Mouse (Mus musculus) stomach, embryonic 16.5 days (tissue): Measurements from ENCODE around the gene Kcne1. TPM values are rescaled to one million over a fixed set of nuclear protein-coding genes. Genes with fewer than 3 reads are reported as not detected.

Experiments
- ATAC-seq: fragments of 200-750 bp; cut with Nextera tagmentation; 2 replicates; pipeline ENCODE4 v1.8.0; 2017; ENCODE audit warnings: moderate number of reproducible peaks, moderate TSS enrichment; ENCODE audit not compliant: insufficient read depth, low FRiP score
- H3K27ac ChIP-seq: fragments of 300-500 bp; sonication (generic); 2 replicates; pipeline ENCODE4 v1.5.1; 2014; ENCODE audit warnings: low read length
- H3K27me3 ChIP-seq: fragments of 300-500 bp; sonication (generic); 2 replicates; pipeline ENCODE4 v1.6.1; 2014; ENCODE audit warnings: low read length, control low read depth, mixed read lengths; ENCODE audit not compliant: control insufficient read depth, insufficient read depth
- H3K36me3 ChIP-seq: fragments of 300-500 bp; sonication (generic); 2 replicates; pipeline ENCODE4 v1.6.1; 2014; ENCODE audit warnings: low read length; ENCODE audit not compliant: control insufficient read depth, insufficient read depth
- H3K4me1 ChIP-seq: fragments of 300-500 bp; sonication (generic); 2 replicates; pipeline ENCODE4 v1.6.1; 2014; ENCODE audit warnings: low read length, control low read depth, mixed read lengths; ENCODE audit not compliant: control insufficient read depth, insufficient read depth
- H3K4me2 ChIP-seq: fragments of 300-500 bp; sonication (generic); 2 replicates; pipeline ENCODE4 v1.6.1; 2014; ENCODE audit warnings: low read depth, low read length, mixed read lengths
- H3K4me3 ChIP-seq: fragments of 300-500 bp; sonication (generic); replicated peaks from 2 replicates; pipeline ENCODE4 v1.5.1; 2014; ENCODE audit warnings: mild to moderate bottlenecking, low read length
- H3K9ac ChIP-seq: fragments of 300-500 bp; sonication (generic); 2 replicates; pipeline ENCODE4 v1.6.1; 2014; ENCODE audit warnings: low read length
- H3K9me3 ChIP-seq: fragments of 300-500 bp; sonication (generic); replicated peaks from 2 replicates; pipeline ENCODE4 v1.6.1; 2016; ENCODE audit warnings: low read length, control low read depth; ENCODE audit not compliant: control insufficient read depth
- WGBS: fragments of 180-500 bp; shearing (Covaris S2); extraction: QIAGEN DNeasy Blood & Tissue Kit; methylation state at CpG from one replicate; pipeline ENCODE4 v1.1.7; 2014; 5-methylcytosine and 5-hydroxymethylcytosine counted together
- polyA plus RNA-seq: library from polyadenylated mRNA; unstranded; fragments of >200 nt; fragmentation: Nextera tagmentation; extraction: Ambion mirVana; gene quantifications from 2 replicates; pipeline ENCODE4 v1.2.1, GENCODE M21; 2015

The Kcne1 gene
- polyA plus RNA-seq, 1 experiment from 2014 or later: 0.92 TPM

GRCm38 (mm10) chr16:92324309-92325061 lies 34.8 kb downstream of the Kcne1 start:
- Histone ChIP-seq H3K4me2 (no peak overlapping the region), H3K4me1 (no peaks in the 10 kb centered on the region), H3K27ac (no peak overlapping the region), H3K9ac (no peak overlapping the region), H3K9me3 (no peaks in the 10 kb centered on the region), H3K27me3 (no peaks in the 10 kb centered on the region), H3K4me3 (no peak overlapping the region), H3K36me3 (no peaks in the 10 kb centered on the region)
- WGBS: 35% methylated on average over 7 of the region's 7 CpGs
- ATAC-seq: no peak

GRCm38 (mm10) chr16:92321341-92321740 lies 37.9 kb downstream of the Kcne1 start, which contains the start of gene Fam243:
Fam243 (minus strand) TSS chr16:92321441.
- no peaks in the 10 kb centered on the region for H3K9me3 ChIP-seq
- no peak within 1 kb of the TSS for H3K4me3 ChIP-seq
- WGBS: 89% methylated on average over 8 of the region's 8 CpGs
- no peak for ATAC-seq
- no peak within 1 kb of the TSS for H3K9ac ChIP-seq
- H3K27me3 ChIP-seq: no peaks in the 10 kb centered on the region
- H3K4me2 ChIP-seq: no peak within 1 kb of the TSS
- no peak within 1 kb of the TSS for H3K27ac ChIP-seq
- H3K36me3 ChIP-seq: peaks cover 3% of the 10 kb centered on the region; the same call in 1 of the 2 replicates
- no peaks in the 10 kb centered on the region for H3K4me1 ChIP-seq

GRCm38 (mm10) chr16:92320361-92320760 lies 38.9 kb downstream of the Kcne1 start:
- 84% methylated on average over 3 of the region's 3 CpGs for WGBS
- Histone ChIP-seq H3K4me3 (no peak overlapping the region), H3K27me3 (no peaks in the 10 kb centered on the region), H3K4me1 (no peaks in the 10 kb centered on the region), H3K27ac (no peak overlapping the region), H3K9me3 (no peaks in the 10 kb centered on the region), H3K9ac (no peak overlapping the region), H3K36me3 (peaks cover 3% of the 10 kb centered on the region; the same call in 1 of the 2 replicates), H3K4me2 (no peak overlapping the region)
- no peak for ATAC-seq

GRCm38 (mm10) chr16:92319353-92320109 lies 39.7 kb downstream of the Kcne1 start:
- 58% methylated on average over 20 of the region's 20 CpGs for WGBS
- peaks cover 3% of the 10 kb centered on the region; the same call in 1 of the 2 replicates for H3K36me3 ChIP-seq
- H3K27me3 ChIP-seq: no peaks in the 10 kb centered on the region
- H3K4me1 ChIP-seq: no peaks in the 10 kb centered on the region
- H3K9me3 ChIP-seq: no peaks in the 10 kb centered on the region
- no peak overlapping the region for H3K4me2 ChIP-seq
- no peak for ATAC-seq
- no peak overlapping the region for H3K9ac ChIP-seq
- no peak overlapping the region for H3K4me3 ChIP-seq
- no peak overlapping the region for H3K27ac ChIP-seq

GRCm38 (mm10) chr16:92316049-92316738 lies 43.1 kb downstream of the Kcne1 start:
- WGBS: 77% methylated on average over 7 of the region's 7 CpGs
- no peaks in the 10 kb centered on the region for H3K4me1 ChIP-seq
- no peak overlapping the region for H3K9ac ChIP-seq
- no peak overlapping the region for H3K27ac ChIP-seq
- H3K27me3 ChIP-seq: no peaks in the 10 kb centered on the region
- H3K36me3 ChIP-seq: peaks cover 12% of the 10 kb centered on the region; the same call in 1 of the 2 replicates
- no peak for ATAC-seq
- no peak overlapping the region for H3K4me3 ChIP-seq
- no peaks in the 10 kb centered on the region for H3K9me3 ChIP-seq
- no peak overlapping the region for H3K4me2 ChIP-seq

- H3K27ac ChIP-seq: no peak overlapping the region
- no peaks in the 10 kb centered on the region for H3K9me3 ChIP-seq
- H3K36me3 ChIP-seq: peaks cover 12% of the 10 kb centered on the region; the same call in 1 of the 2 replicates
- 48% methylated on average over 13 of the region's 13 CpGs for WGBS
- H3K4me2 ChIP-seq: no peak overlapping the region
- no peak overlapping the region for H3K4me3 ChIP-seq
- H3K27me3 ChIP-seq: no peaks in the 10 kb centered on the region
- no peak overlapping the region for H3K9ac ChIP-seq
- H3K4me1 ChIP-seq: no peaks in the 10 kb centered on the region
- ATAC-seq: peak; percentile 10; the same call in 1 of the 2 replicates
Observed at GRCm38 (mm10) chr16:92313953-92314741, 45.1 kb downstream of the Kcne1 start.

GRCm38 (mm10) chr16:92309126-92309525 lies 50.1 kb downstream of the Kcne1 start:
- Histone ChIP-seq H3K4me1 (no peaks in the 10 kb centered on the region), H3K9me3 (no peaks in the 10 kb centered on the region), H3K4me3 (no peak overlapping the region), H3K27me3 (no peaks in the 10 kb centered on the region), H3K4me2 (no peak overlapping the region), H3K36me3 (peaks cover 9% of the 10 kb centered on the region; the same call in 1 of the 2 replicates), H3K27ac (no peak overlapping the region), H3K9ac (no peak overlapping the region)
- WGBS: 59% methylated on average over 4 of the region's 4 CpGs
- ATAC-seq: no peak

GRCm38 (mm10) chr16:92307947-92308346 lies 51.3 kb downstream of the Kcne1 start:
- no peaks in the 10 kb centered on the region for H3K9me3 ChIP-seq

More at GRCm38 (mm10) chr16:92307947-92308346, 51.3 kb downstream of the Kcne1 start:
- 0 out of 2 replicates have a peak, but pooled peaks have one; percentile 25 for ATAC-seq
- H3K9ac ChIP-seq: no peak overlapping the region
- no peaks in the 10 kb centered on the region; the same call in 1 of the 2 replicates for H3K4me1 ChIP-seq
- peaks cover 9% of the 10 kb centered on the region; the same call in 1 of the 2 replicates for H3K36me3 ChIP-seq
- no peak overlapping the region for H3K4me3 ChIP-seq
- 81% methylated on average over 3 of the region's 3 CpGs for WGBS
- H3K27ac ChIP-seq: no peak overlapping the region
- H3K4me2 ChIP-seq: no peak overlapping the region
- no peaks in the 10 kb centered on the region for H3K27me3 ChIP-seq
